ENCODE assay signal across 8 mouse cellular contexts in genomic region chr2:156475285-156476110, GRCm38 (mm10). TPM values are rescaled to one million over a fixed set of nuclear protein-coding genes. Genes with fewer than 3 reads are reported as not detected.
DNase-seq lines count a peak whose midpoint lies in the region; ATAC-seq lines count a peak whose summit lies in the region.

No protein-coding gene starts in this region.

- no peaks in the 10 kb centered on the region for H3K36me3 ChIP-seq in intestine, embryonic 16.5 days (ENCODE audit: control insufficient read depth, insufficient read depth, low read length)

- intact Hi-C loops in gastrocnemius, postnatal 36 days (cut with DNase I) = no loop called here
- intact Hi-C loops in left cerebral cortex, postnatal 4 days (cut with DNase I) = no loop called here

- peak; percentile 57 for DNase-seq in adrenal gland, adult 8-10 months
- peak; percentile 73 to 80 for DNase-seq in cerebellum, postnatal 36 days
- peak; percentile 48 to 61 for DNase-seq in gastrocnemius, postnatal 36 days
- DNase-seq in left cerebral cortex, postnatal 4 days = peak; percentile 65
- peak; percentile 76 for DNase-seq in right cerebral cortex, postnatal 25 days

- no peaks in the 10 kb centered on the region for H3K9me3 ChIP-seq in intestine, embryonic 16.5 days (ENCODE audit: control insufficient read depth, low read length)

- no peaks in the 10 kb centered on the region for H3K27me3 ChIP-seq in intestine, embryonic 16.5 days (replicated peaks; ENCODE audit: control insufficient read depth, insufficient read depth, low read length)

- peak overlapping the region; percentile 73 for H3K4me3 ChIP-seq in intestine, embryonic 16.5 days (ENCODE audit: low read length)

- peaks cover 21% of the 10 kb centered on the region for H3K4me1 ChIP-seq in intestine, embryonic 16.5 days (ENCODE audit: control insufficient read depth, insufficient read depth, low read length)

- H3K9ac ChIP-seq in intestine, embryonic 16.5 days (ENCODE audit: low read depth, low read length) = peak overlapping the region; percentile 88

- under 1% methylated on average over 65 of the region's 80 CpGs for WGBS in intestine, embryonic 16.5 days

- peak overlapping the region; percentile 68 for H3K27ac ChIP-seq in intestine, embryonic 16.5 days (ENCODE audit: low read length)

- peak overlapping the region; percentile 95 for H3K4me2 ChIP-seq in intestine, embryonic 16.5 days (ENCODE audit: low read depth, low read length)

- ATAC-seq in intestine, embryonic 16.5 days = peak; percentile 84
- ATAC-seq in megakaryocyte-erythroid progenitor cell, adult 5-6 weeks (replicated peaks; ENCODE audit: low FRiP score, low TSS enrichment, poor library complexity, severe bottlenecking) = peak; percentile 40
- no peak for ATAC-seq in inflammation-experienced regulatory T-cells, adult 6 months

RNA-seq across cellular contexts. Expression of gene Epb41l1, which starts 54.8 kb away (rescaled TPM):
- 100 to 1,000 TPM in 2 of 4 experiments, 10 to 100 TPM in 2; 72.4 to 109 (median 91.3) TPM for total RNA-seq in adrenal gland, adult 8-10 months (2022)
- total RNA-seq in gastrocnemius, postnatal 36 days (2021) = 1 to 10 TPM; 4.3 to 4.9 TPM
- 1.7 and 2.0 TPM in 2 replicates for polyA plus RNA-seq in intestine, embryonic 16.5 days (2015; fragmentation: Nextera tagmentation; extraction: Ambion mirVana)
- 100 to 1,000 TPM; 229 to 236 TPM for total RNA-seq in left cerebral cortex, postnatal 4 days (2021)
- total RNA-seq in megakaryocyte-erythroid progenitor cell, adult 5-6 weeks (2014; fragmentation: Nextera tagmentation) = not detected in 2 replicates
- total RNA-seq in megakaryocyte-erythroid progenitor cell, adult 5-6 weeks (2017) = 0.15 TPM in 1 of 2 replicates, not detected in the other
- polyA plus RNA-seq in inflammation-experienced regulatory T-cells, adult 6 months (2017; shearing (Covaris generic)) = under 1 TPM in 2 of 3 experiments, not detected in 1; 0.07 to 0.09 TPM

Comparison
In these comparisons a context has a peak if more than half of its experiments do, and no peak if none do; other contexts are left out.
1. RNA of gene Epb41l1, which starts 54.8 kb away (total RNA-seq): 229 to 236 TPM in left cerebral cortex, postnatal 4 days and 72.4 to 109 TPM in adrenal gland, adult 8-10 months; 4.3 to 4.9 TPM in gastrocnemius, postnatal 36 days and 0.15 TPM in megakaryocyte-erythroid progenitor cell, adult 5-6 weeks; every median in the first group is over 10 times any median in the second.
2. Peak in every context shown above with its lines, with median percentiles within 50 percentile points of each other: DNase-seq.